Mouse (Mus musculus) neural tube, embryonic 11.5 days (tissue): ENCODE data around the gene Pafah1b2. TPM values are rescaled to one million over a fixed set of nuclear protein-coding genes. Genes with fewer than 3 reads are reported as not detected.
A peak's percentile ranks its signal among the peaks of the same experiment; 100 is the strongest.

Experiments used
- ATAC-seq: fragments of 200-750 bp; cut with Nextera tagmentation; 2 replicates; pipeline ENCODE4 v1.8.0; 2017; ENCODE audit warnings: moderate number of reproducible peaks, mild to moderate bottlenecking, moderate TSS enrichment, moderate library complexity; ENCODE audit not compliant: insufficient read depth, low FRiP score, low TSS enrichment
- DNase-seq: peaks from one replicate; pipeline ENCODE4 v3.0.0-alpha.2; 2015; ENCODE audit warnings: low spot score
- H3K27ac ChIP-seq: fragments of 300-500 bp; sonication (generic); 2 replicates; pipeline ENCODE4 v1.5.1; 2014; ENCODE audit warnings: low read depth, mild to moderate bottlenecking, low read length
- H3K27me3 ChIP-seq: fragments of 300-500 bp; sonication (generic); 2 replicates; pipeline ENCODE4 v1.6.1; 2014; ENCODE audit warnings: mild to moderate bottlenecking, low read length, mixed read lengths; ENCODE audit not compliant: control insufficient read depth, insufficient read depth
- H3K36me3 ChIP-seq: fragments of 300-500 bp; sonication (generic); 2 replicates; pipeline ENCODE4 v1.6.1; 2014; ENCODE audit warnings: mild to moderate bottlenecking, low read length, moderate library complexity, mixed read lengths; ENCODE audit not compliant: control insufficient read depth, insufficient read depth
- H3K4me1 ChIP-seq: fragments of 300-500 bp; sonication (generic); 2 replicates; pipeline ENCODE4 v1.6.1; 2014; ENCODE audit warnings: low read length, mixed read lengths; ENCODE audit not compliant: control insufficient read depth, insufficient read depth
- H3K4me2 ChIP-seq: fragments of 300-500 bp; sonication (generic); 2 replicates; pipeline ENCODE4 v1.6.1; 2014; ENCODE audit warnings: low read depth, mild to moderate bottlenecking, moderate library complexity
- H3K4me3 ChIP-seq: fragments of 300-500 bp; sonication (generic); 2 replicates; pipeline ENCODE4 v1.5.1; 2014; ENCODE audit warnings: low read depth, low read length
- H3K9ac ChIP-seq: fragments of 300-500 bp; sonication (generic); 2 replicates; pipeline ENCODE4 v1.6.1; 2014; ENCODE audit warnings: mild to moderate bottlenecking, low read length
- H3K9me3 ChIP-seq: fragments of 300-500 bp; sonication (generic); 2 replicates; pipeline ENCODE4 v1.6.1; 2016; ENCODE audit warnings: low read length; ENCODE audit not compliant: control insufficient read depth
- WGBS: fragments of 180-500 bp; shearing (Covaris S2); extraction: QIAGEN DNeasy Blood & Tissue Kit; methylation state at CpG from one replicate; pipeline ENCODE4 v1.1.7; 2014; 5-methylcytosine and 5-hydroxymethylcytosine counted together
- polyA plus RNA-seq: library from polyadenylated mRNA; unstranded; fragments of >200 nt; fragmentation: Nextera tagmentation; extraction: Ambion mirVana; gene quantifications from 2 replicates; pipeline ENCODE4 v1.2.1, GENCODE M21; 2014

Pafah1b2 gene
- polyA plus RNA-seq, 1 experiment from 2014 or later, result 283 TPM

DNA sequence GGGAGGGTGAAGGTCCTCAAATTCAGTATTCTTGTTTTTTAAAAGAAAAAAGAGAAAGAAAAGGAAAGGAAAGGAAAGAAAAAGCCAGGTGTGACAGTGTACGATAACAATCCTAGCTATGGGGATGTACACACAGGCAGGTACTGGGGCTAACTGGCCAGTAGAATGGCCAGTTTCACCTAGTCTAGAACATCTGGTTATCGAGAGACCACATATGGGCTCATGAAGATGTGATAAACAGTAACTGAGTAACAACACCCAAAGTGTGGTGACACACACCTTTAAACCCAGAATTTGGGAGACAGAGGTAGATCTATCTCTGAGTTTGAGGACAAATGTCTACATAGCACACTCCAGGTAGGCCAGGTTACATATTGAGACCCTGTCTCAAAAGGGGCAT, 32.7 kb downstream of the Pafah1b2 start:
- Histone ChIP-seq H3K9me3 (no peaks in the 10 kb centered on the region), H3K27ac (no peak overlapping the region), H3K4me2 (no peak overlapping the region), H3K4me1 (peaks cover 12% of the 10 kb centered on the region), H3K27me3 (no peaks in the 10 kb centered on the region), H3K36me3 (peaks cover under 1% of the 10 kb centered on the region; the same call in 1 of the 2 replicates), H3K9ac (no peak overlapping the region), H3K4me3 (no peak overlapping the region)
- WGBS, result 92% methylated on average over 2 of the region's 2 CpGs
- DNase-seq (no peak), ATAC-seq (no peak)

DNA sequence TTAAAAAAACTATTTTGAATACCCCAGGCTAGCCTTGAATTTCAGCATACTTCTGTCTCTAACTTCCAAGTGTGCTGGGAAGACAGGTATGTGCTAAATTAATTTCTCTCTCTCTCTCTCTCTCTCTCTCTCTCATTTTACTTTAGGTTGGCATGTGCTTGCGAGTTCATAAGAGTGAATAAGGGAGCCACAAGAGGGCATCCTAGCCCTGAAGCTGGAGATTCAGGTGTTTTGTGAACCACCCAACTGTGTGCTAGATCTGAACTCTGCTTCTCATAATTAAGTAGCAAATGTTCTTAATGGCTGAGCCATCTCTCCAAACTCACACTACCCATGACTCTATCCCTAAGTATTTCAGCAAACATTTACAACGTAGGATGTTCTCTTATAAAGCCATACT, 35.6 kb downstream of the Pafah1b2 start:
- Histone ChIP-seq H3K4me2 (no peak overlapping the region), H3K9me3 (no peaks in the 10 kb centered on the region), H3K4me3 (no peak overlapping the region), H3K36me3 (peaks cover 8% of the 10 kb centered on the region), H3K27ac (no peak overlapping the region), H3K4me1 (peaks cover 4% of the 10 kb centered on the region; the same call in 1 of the 2 replicates), H3K9ac (no peak overlapping the region), H3K27me3 (no peaks in the 10 kb centered on the region)
- WGBS, result 89% methylated on average over 2 of the region's 2 CpGs
- DNase-seq (no peak), ATAC-seq (no peak)

DNA sequence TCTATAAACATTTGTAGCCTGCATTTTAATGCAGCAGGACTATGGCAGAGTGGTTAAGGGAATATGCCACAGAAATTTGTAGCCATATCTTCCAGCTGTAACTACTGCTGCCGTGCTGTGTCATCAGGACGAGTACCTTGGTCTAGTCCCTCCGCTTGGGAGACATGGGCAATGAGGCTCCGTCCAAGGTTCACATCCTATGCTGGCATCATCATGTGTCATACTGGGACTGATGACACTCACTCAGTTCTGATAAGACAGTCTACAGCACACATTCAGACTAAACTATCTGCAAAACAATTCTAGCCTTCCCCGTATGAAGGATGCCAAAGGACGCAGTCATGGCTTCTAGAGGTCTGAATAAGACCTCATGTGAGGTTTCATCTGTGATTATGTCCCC, 48.9 kb downstream of the Pafah1b2 start:
- no peaks in the 10 kb centered on the region for H3K4me1 ChIP-seq
- no peak overlapping the region for H3K27ac ChIP-seq
- H3K27me3 ChIP-seq, result no peaks in the 10 kb centered on the region
- H3K4me3 ChIP-seq, result no peak overlapping the region
- H3K36me3 ChIP-seq, result peaks cover 12% of the 10 kb centered on the region
- WGBS, result 94% methylated on average over 6 of the region's 6 CpGs
- DNase-seq (no peak), ATAC-seq (no peak)
- no peaks in the 10 kb centered on the region for H3K9me3 ChIP-seq
- H3K9ac ChIP-seq, result no peak overlapping the region
- H3K4me2 ChIP-seq, result no peak overlapping the region

DNA sequence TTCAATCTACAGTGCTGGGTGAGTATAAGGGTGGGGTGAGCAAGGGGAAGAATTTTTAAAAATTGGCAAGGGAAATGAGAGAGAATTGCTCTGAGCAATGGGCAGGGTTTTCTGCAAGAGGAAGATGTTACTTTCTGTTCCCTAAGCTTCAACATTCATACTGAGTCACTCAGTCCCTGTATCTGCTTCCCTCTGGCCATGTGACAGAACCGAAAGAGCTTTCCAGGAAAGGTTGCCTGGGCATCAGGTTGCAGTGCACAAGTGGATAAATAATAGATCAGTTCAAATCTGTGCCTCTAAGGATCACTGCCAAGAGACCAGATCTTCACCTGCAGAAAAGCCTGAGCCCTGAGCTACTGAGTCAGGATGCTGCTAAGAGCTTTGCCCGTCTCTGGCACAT, 50.6 kb downstream of the Pafah1b2 start:
- H3K4me2 ChIP-seq, result no peak overlapping the region
- WGBS, result 87% methylated on average over 2 of the region's 2 CpGs
- H3K9ac ChIP-seq, result no peak overlapping the region
- no peak overlapping the region for H3K27ac ChIP-seq
- ATAC-seq (no peak), DNase-seq (no peak)
- H3K4me3 ChIP-seq, result no peak overlapping the region
- H3K36me3 ChIP-seq, result peaks cover 5% of the 10 kb centered on the region
- no peaks in the 10 kb centered on the region for H3K4me1 ChIP-seq
- no peaks in the 10 kb centered on the region for H3K27me3 ChIP-seq
- H3K9me3 ChIP-seq, result no peaks in the 10 kb centered on the region

DNA sequence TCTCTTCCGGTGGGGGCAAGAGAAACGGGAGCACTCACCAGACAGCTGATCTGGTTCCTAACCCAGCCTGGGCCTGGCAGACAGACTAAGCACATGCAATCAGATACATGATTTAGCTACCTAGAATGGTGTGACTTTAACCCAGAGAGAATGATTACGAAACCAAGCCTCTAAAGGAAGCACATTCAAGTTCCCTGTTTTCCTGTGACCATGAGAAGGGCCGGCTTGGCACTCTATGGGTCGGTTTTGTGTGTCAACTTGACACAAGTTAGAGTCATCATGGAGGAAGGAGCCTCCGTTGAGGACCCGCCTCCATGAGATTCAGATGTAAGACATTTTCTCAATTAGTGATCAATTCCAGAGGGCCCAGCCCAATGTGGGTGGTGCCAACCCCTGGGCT, 52.8 kb downstream of the Pafah1b2 start:
- Histone ChIP-seq H3K9me3 (no peaks in the 10 kb centered on the region), H3K4me1 (peaks cover 6% of the 10 kb centered on the region), H3K27me3 (no peaks in the 10 kb centered on the region), H3K36me3 (peaks cover 2% of the 10 kb centered on the region; the same call in 1 of the 2 replicates), H3K27ac (no peak overlapping the region), H3K4me2 (no peak overlapping the region), H3K9ac (no peak overlapping the region), H3K4me3 (no peak overlapping the region)
- no peak for DNase-seq
- no peak for ATAC-seq
- 84% methylated on average over 7 of the region's 7 CpGs for WGBS

DNA sequence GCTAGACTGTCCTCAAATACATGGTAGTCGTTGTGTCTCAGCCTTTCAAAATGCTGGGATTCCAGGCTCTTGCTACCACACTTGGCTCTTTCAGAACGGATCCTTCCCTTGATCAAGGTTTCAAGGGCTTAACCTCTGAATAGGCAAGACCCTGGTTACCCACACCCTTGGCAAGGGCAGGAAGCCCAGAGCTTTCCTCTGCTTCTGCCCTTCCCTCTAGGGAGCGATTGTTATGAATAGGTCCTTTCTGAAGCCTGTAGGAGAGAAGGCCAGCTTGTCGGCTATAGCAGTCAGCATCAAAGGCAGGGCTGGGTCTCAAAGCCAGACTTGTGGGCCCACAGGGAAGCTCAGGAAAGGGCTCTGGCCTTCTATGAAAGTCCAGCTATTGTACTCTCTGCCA, 53.6 kb downstream of the Pafah1b2 start:
- Histone ChIP-seq H3K4me1 (peaks cover 10% of the 10 kb centered on the region), H3K4me3 (no peak overlapping the region), H3K9me3 (no peaks in the 10 kb centered on the region), H3K27ac (no peak overlapping the region), H3K27me3 (no peaks in the 10 kb centered on the region), H3K9ac (no peak overlapping the region), H3K4me2 (no peak overlapping the region), H3K36me3 (peaks cover 2% of the 10 kb centered on the region; the same call in 1 of the 2 replicates)
- DNase-seq, result no peak
- no peak for ATAC-seq
- 52% methylated on average over 4 of the region's 4 CpGs for WGBS

DNA sequence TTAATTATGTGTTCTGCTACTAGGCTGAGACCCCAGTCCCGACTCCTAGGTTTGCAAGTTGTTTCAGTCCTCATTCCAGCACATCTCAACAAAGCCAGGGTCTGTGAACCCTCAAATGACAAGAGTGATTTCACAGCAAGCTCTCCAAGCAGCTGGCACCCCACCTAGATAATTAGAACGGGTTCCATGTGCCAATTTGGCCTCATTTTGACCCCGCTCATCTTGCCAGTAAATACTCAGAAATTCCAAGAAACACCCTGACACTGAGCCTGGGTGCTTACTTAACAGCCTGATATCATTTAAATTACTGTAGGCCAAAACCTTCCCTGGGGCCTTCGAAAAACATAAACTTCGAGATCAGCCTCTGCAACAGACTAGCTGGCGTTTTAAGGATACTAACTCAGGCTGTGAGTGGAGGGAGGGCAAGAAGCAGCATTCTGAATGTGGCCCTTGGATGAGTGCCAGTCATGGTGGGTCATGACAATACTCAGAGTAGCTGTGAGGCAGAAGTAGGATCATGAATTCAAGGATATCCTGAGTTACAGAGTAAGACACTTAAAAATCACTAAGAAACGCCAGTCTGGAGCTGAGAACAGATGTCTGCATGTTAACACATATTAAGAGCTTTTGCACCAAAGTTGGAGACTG, 54.3 kb downstream of the Pafah1b2 start:
- H3K27me3 ChIP-seq, result no peaks in the 10 kb centered on the region
- H3K36me3 ChIP-seq, result no peaks in the 10 kb centered on the region
- H3K9me3 ChIP-seq, result no peaks in the 10 kb centered on the region
- no peak overlapping the region for H3K9ac ChIP-seq
- H3K4me3 ChIP-seq, result no peak overlapping the region
- ATAC-seq (no peak), DNase-seq (no peak)
- peaks cover 17% of the 10 kb centered on the region for H3K4me1 ChIP-seq
- H3K27ac ChIP-seq, result no peak overlapping the region
- 65% methylated on average over 7 of the region's 7 CpGs for WGBS
- H3K4me2 ChIP-seq, result no peak overlapping the region

DNA sequence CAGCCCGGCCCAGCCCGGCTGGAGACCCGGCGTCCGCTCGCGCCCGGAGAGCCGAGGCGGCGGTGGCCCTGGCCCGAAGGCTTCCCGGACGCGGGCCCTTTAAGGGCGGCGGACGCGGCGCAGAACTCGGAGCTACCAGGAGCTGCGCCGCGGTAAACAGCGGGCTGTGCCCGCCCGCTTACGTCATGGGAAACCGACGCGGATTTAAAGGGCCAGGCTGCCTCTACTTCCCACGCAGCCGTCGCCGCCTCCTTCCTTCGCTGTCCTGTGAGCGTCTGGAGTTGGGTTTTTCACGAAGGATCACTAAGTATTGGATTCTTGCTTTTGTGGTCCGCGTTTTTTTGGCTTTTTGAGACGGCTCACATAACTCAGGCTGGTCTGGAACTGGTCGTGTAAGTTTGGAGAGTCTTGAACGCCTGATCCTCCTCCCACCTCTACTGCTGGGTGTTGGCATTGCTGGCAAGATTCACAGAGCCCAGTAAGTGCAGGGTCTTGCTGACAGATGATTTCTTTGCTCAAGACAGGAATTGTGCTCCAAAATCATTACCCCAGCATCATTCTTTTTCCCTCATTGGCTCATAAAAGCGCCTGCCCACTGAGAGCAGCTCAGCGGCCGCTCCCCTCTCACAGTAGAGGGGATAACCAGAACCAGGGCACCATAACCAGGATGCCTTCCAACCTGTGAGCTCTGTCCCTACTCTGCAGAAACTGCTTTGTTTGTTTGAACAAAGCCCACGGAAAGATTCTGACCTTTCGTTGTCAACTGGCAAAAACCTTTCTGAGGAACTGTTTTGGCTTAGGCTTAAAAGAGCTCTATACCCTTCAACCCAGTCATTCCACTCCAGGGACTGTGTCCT, 57.2 kb downstream of the Pafah1b2 start, which contains the start of gene Sidt2:
Sidt2 (minus strand) TSS at position 152 of the 857 bp plus-strand sequence.
- WGBS, result under 1% methylated on average over 42 of the region's 48 CpGs
- peak within 1 kb of the TSS; percentile 88 for H3K9ac ChIP-seq
- peaks cover 18% of the 10 kb centered on the region for H3K4me1 ChIP-seq
- ATAC-seq (peak; percentile 93), DNase-seq (peak; percentile 91)
- H3K4me3 ChIP-seq, result peak within 1 kb of the TSS; percentile 90
- no peaks in the 10 kb centered on the region for H3K27me3 ChIP-seq
- H3K4me2 ChIP-seq, result peak within 1 kb of the TSS; percentile 71
- H3K9me3 ChIP-seq, result no peaks in the 10 kb centered on the region
- H3K36me3 ChIP-seq, result 0 out of 2 replicates have a peak, but pooled peaks cover 2% of the 10 kb centered on the region
- 0 out of 2 replicates have a peak within 1 kb of the TSS, but pooled peaks have one; percentile 50 for H3K27ac ChIP-seq
